Mouse (Mus musculus): ENCODE data around the gene Olfml1.

Gene Olfml1

GRCm38 (mm10) chr7:107595426-107595825 lies 28.2 kb downstream of the Olfml1 start:
- no peak for DNase-seq

- no peak for DNase-seq
Measured at GRCm38 (mm10) chr7:107596753-107597152, 29.5 kb downstream of the Olfml1 start.

GRCm38 (mm10) chr7:107597956-107598355 lies 30.7 kb downstream of the Olfml1 start:
- no peak for DNase-seq

GRCm38 (mm10) chr7:107600651-107601050 lies 33.4 kb downstream of the Olfml1 start:
- DNase-seq = no peak

GRCm38 (mm10) chr7:107602505-107602904 lies 35.3 kb downstream of the Olfml1 start:
- DNase-seq = no peak

- no peak for DNase-seq
Measured at GRCm38 (mm10) chr7:107602913-107603312, 35.7 kb downstream of the Olfml1 start.

GRCm38 (mm10) chr7:107607766-107608165 lies 40.5 kb downstream of the Olfml1 start:
- DNase-seq = no peak

- no peak for DNase-seq
Measured at GRCm38 (mm10) chr7:107609622-107610255, 42.5 kb downstream of the Olfml1 start.

GRCm38 (mm10) chr7:107610880-107611279 lies 43.6 kb downstream of the Olfml1 start:
- DNase-seq = no peak

GRCm38 (mm10) chr7:107618028-107618992 lies 51.1 kb downstream of the Olfml1 start:
- DNase-seq = no peak

GRCm38 (mm10) chr7:107619225-107619624 lies 52.0 kb downstream of the Olfml1 start:
- DNase-seq = no peak

- DNase-seq = no peak
Measured at GRCm38 (mm10) chr7:107620137-107620536, 52.9 kb downstream of the Olfml1 start.

- no peak for DNase-seq
Measured at GRCm38 (mm10) chr7:107624432-107624831, 57.2 kb downstream of the Olfml1 start.

GRCm38 (mm10) chr7:107625061-107625460 lies 57.8 kb downstream of the Olfml1 start, which contains the start of gene 5330417H12Rik:
TSS of gene 5330417H12Rik (minus strand) at chr7:107625161.
- no peak for DNase-seq

- DNase-seq = no peak
Measured at GRCm38 (mm10) chr7:107625781-107626180, 58.5 kb downstream of the Olfml1 start.

- DNase-seq = no peak
Measured at GRCm38 (mm10) chr7:107628383-107628782, 61.1 kb downstream of the Olfml1 start.

GRCm38 (mm10) chr7:107633201-107633600 lies 66.0 kb downstream of the Olfml1 start:
- no peak for DNase-seq

- DNase-seq = no peak
Measured at GRCm38 (mm10) chr7:107637398-107637797, 70.2 kb downstream of the Olfml1 start.

- DNase-seq = no peak
Measured at GRCm38 (mm10) chr7:107638026-107638425, 70.8 kb downstream of the Olfml1 start.

All from right cerebral cortex, adult 18-20 months (tissue).